Mouse (Mus musculus): ENCODE results near the gene Ptpn6.
"Not testable (repeated sequence)": the region's sequence is repeated elsewhere in the genome, so short reads cannot be mapped to it uniquely, and the experiment has no call there.

The Ptpn6 gene

GRCm38 (mm10) chr6:124701338-124701737, 37.2 kb downstream of the Ptpn6 start:
- DNase-seq (ENCODE audit: extremely low spot score, low read depth, low spot score) = no peak

- no peak for DNase-seq (ENCODE audit: extremely low spot score, low read depth, low spot score)
Observed at GRCm38 (mm10) chr6:124699962-124700610, 38.4 kb downstream of the Ptpn6 start.

DNA sequence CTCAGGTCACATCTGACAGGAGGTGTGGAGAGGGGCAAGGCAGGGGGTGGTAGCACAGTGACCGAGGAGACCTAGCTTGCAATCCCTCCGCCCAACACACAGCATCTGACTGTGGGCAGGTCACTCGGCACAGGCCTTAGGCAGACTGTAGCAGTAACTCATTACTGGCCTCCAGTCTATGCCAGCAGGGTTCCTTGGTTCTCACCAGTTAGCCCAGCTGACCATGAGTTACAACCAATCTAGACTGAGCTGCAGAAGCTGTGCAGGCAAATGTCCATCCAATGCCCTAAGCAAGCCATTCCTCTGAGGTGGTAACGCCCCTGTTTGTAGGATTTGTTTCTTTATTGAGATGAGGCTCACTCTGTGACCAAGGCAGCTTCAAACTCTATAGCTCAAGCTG, 39.1 kb downstream of the Ptpn6 start:
- no peak for DNase-seq (ENCODE audit: extremely low spot score, low read depth, low spot score)

DNA sequence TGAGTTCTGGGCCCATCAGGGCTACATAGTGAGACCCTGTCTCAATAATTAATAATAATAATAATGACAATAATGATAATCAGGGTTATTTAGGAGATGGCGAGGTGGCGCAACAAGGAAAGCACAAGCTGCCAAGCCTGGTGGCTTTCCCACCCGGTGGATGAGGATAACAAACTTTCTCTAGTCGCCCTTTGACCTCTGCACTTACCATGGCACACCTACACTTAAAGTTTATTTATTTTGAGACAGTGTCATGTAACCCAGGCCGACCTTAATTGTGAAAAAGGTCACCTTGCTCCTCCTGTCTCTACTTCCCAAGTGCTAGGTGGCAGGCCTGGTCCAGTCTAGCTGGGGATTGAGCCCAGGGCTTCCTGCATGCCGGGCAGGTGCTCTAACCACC, 39.8 kb downstream of the Ptpn6 start:
- DNase-seq (ENCODE audit: extremely low spot score, low read depth, low spot score) = no peak

- DNase-seq (ENCODE audit: extremely low spot score, low read depth, low spot score) = no peak
Observed at GRCm38 (mm10) chr6:124696441-124697150, 41.9 kb downstream of the Ptpn6 start.

GRCm38 (mm10) chr6:124694166-124694955, 44.2 kb downstream of the Ptpn6 start:
- no peak for DNase-seq (ENCODE audit: extremely low spot score, low read depth, low spot score)

DNA sequence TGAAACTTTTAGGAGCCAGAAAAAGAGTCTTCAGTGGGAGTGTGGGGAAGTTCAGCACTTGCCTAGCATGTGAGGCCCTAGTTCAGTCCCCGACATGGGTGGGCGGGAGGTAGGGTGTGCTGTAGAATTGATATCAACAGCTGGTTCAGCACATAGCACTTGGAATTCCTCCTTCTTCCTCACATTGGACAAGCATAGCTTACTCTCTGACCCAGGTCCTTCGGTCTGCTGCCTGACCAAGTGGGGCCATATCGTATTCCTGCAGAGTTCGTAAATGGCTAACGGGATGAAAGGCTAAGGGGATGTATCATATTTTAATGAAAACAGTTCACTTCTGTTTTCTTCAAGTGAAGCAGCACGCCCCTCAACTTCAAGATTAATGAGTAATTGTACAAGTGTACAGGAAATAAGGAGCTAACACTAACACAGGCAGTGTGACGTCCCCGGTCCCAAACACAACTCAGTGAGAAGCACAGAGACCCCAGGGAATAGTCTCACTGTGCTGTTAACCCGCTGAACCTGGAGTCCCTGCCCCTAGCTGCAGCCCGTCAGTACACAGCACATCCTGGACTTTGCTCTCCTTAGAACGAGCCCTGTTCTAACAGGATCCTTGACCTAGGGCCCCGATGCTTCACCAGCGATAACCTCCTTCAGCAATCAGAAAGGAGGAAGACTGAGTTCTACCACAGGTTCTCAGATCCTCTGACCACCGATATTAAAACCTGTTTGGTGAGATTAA, 45.1 kb downstream of the Ptpn6 start:
- DNase-seq (ENCODE audit: extremely low spot score, low read depth, low spot score) = no peak

- DNase-seq (ENCODE audit: extremely low spot score, low read depth, low spot score) = no peak
Observed at GRCm38 (mm10) chr6:124690517-124690916, 48.0 kb downstream of the Ptpn6 start.

GRCm38 (mm10) chr6:124689011-124689410, 49.5 kb downstream of the Ptpn6 start:
- no peak for DNase-seq (ENCODE audit: extremely low spot score, low read depth, low spot score)

GRCm38 (mm10) chr6:124688151-124688758, 50.3 kb downstream of the Ptpn6 start:
- no peak for DNase-seq (ENCODE audit: extremely low spot score, low read depth, low spot score)

DNA sequence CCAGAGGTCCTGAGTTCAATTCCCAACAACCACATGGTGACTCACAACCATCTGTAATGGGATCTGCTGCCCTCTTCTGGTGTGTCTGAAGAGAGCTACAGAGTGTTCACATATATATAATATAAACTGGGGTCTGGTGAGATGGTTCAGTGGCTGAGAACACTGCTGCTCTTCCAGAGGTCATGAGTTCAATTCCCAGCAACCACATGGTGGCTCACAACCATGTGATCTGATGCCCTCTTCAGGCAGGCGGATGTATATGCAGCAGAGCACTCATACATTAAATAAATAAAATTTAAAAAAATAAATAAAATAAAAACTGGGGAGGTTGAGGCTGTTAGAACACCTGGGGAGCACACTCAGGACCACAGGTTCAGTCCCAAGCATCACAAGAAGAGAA, 51.9 kb downstream of the Ptpn6 start:
- not testable (repeated sequence) for DNase-seq (ENCODE audit: extremely low spot score, low read depth, low spot score)

DNA sequence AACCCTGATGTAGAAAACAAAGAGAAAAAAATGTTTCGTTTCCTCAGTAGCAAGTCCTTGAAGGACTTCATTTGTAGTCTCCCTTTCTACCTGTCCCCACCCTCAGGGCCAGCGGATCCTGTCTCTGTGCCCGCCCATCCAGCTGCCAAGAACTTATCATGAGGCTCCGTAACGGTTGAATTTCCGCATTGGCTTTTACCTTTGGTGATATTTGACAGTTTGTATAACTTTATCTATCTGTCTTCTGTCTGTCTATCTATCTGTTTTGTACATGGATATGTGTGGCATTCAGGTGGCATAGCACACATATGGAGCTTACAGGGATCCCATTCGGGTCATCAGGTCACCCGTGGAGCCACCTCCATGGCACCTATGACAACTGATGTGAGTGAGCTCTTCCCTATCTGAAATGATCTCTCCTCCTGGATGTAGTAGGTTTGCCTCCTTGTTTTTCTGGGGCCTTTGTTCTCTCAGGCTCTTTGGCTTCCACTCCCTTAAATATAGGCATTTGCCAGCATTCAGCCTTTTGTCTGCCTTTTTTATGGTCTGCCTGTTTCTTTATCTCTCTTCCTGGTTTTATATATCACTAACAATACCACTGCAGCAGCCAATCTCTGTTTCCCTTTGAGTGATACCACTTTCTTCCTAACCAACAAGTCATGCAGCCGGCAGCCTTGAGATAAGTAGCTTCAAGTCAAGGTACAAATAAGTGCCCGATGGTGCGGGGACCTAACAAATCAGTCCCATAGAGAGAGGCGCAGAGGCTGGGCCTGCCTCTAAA, 52.7 kb downstream of the Ptpn6 start:
- DNase-seq (ENCODE audit: extremely low spot score, low read depth, low spot score) = no peak

DNA sequence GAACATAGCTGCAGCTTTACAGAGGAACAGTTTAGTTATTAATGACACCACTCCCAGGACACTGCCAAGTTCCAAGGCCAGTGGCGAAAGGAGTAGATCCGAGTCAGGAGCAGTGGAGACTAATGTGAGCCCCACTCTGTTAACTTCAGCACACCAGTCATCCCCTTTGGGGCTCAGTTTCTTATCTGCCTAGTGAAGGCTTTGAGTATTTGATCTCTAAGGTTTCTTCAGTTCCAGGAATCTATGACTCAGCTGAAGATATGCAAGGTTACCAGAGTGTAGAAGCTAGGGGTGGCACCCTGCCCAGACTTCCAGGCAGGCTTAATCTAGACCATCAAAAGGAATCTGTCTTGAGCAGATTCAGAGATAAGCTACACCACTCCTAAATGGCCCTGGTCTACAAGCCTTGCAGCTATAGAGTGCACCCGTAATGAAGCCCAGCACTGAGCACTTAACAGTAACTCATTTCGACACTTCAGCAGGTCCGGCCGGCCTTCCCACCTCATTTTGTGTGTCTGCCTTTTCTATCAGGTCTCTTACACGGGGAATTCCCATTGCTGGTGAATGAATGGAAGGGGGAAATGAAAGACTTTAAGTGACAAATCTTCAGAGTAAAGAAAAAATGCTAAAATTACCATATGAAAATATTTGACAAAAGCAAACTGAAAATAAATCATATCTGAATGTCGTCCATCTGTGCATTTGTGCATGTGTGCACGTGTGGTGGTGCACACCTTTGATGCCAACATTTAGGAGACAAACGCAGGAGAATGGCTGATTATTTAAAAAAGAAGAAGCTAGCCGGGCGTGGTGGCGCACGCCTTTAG, 54.7 kb downstream of the Ptpn6 start:
- DNase-seq (ENCODE audit: extremely low spot score, low read depth, low spot score) = no peak

DNA sequence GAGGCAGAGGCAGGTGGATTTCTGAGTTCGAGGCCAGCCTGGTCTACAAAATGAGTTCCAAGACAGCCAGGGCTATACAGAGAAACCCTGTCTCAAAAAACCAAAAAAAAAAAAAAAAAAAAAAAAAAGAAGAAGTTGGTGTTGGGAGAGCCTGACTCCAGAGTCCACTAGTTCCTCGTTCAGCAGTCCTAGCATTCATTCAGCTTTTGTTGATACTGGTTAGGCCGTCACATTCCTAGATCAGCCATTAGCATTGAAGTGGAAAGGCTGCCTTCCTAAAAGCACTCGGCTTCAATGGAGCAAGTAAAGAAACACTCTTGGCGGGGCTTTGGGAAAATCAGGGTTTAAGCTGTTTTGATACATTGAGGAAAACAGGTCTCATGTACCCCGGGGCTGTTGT, 56.2 kb downstream of the Ptpn6 start:
- DNase-seq (ENCODE audit: extremely low spot score, low read depth, low spot score) = not testable (repeated sequence)

- DNase-seq (ENCODE audit: extremely low spot score, low read depth, low spot score) = no peak
Observed at GRCm38 (mm10) chr6:124679486-124679885, 59.0 kb downstream of the Ptpn6 start.

- DNase-seq (ENCODE audit: extremely low spot score, low read depth, low spot score) = no peak
Observed at GRCm38 (mm10) chr6:124678769-124679168, 59.7 kb downstream of the Ptpn6 start.

DNA sequence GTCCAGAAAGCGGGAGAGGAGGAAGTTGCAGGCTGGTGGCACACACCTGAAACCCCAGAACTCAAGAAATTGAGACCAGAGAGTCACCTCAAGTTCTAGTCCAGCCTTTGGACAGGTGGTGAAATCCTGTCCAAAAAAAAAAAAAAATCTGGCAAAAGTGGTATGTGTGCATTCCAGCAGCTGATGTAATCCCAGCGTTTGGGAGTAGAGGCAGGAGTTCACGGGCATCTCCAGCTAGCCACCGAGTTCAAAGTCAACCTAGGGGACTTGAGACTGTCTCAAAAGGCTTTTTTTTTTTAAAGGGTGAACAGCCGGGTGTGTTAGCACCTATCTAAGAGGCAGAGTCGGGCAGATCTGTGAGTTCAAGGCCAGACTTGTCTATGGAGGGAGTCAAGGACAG, 62.3 kb downstream of the Ptpn6 start:
- DNase-seq (ENCODE audit: extremely low spot score, low read depth, low spot score) = no peak

DNA sequence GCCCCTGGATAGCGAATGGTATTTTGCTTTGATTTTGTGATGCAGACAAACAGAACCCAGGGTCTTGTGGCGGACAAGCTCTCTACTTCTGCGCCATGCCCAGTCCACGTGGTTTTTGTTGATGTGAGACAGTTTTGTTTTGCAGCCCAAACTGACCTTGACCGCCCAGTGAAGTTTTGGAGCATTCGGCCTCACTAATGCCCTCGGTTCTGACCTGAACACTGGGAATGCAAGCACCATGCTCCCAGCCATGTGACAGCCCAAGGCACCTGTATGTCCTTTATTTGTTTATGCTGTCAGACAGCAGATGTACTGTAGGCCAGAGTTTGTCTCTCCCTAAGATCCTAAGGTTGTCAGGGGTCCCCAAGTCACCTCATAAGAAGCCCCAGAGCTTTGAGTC, 63.9 kb downstream of the Ptpn6 start:
- DNase-seq (ENCODE audit: extremely low spot score, low read depth, low spot score) = no peak

DNA sequence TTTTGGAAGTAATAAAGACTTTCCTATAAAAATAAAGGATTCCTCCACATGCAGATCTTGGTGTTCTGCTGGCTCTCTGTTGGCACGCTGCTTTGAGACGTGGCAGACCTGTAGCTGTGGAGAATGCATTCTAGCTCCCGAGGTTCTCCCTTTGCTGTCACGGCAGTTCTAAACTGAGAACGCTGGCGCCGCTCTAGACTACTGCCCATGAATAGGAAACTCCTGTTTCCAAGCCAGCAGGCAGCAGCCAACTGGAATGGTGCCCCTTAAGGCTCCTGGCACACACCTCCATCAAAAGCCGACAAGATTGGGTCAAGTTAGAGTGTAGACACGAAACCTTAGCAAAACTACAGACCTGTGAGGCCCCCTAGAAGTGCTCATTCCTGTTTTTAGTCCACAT, 64.9 kb downstream of the Ptpn6 start:
- DNase-seq (ENCODE audit: extremely low spot score, low read depth, low spot score) = no peak

Data from hindlimb bud, embryonic 11.5 days (tissue).